Mouse (Mus musculus) embryo, embryonic 10.5 days (tissue): ENCODE results near the gene Npm1.
A peak's percentile ranks its signal among the peaks of the same experiment; 100 is the strongest.

Experiments used
- DNase-seq: peaks from one replicate; pipeline ENCODE4 v3.0.0-alpha.2; 2015; ENCODE audit warnings: low spot score

Npm1 gene

DNA sequence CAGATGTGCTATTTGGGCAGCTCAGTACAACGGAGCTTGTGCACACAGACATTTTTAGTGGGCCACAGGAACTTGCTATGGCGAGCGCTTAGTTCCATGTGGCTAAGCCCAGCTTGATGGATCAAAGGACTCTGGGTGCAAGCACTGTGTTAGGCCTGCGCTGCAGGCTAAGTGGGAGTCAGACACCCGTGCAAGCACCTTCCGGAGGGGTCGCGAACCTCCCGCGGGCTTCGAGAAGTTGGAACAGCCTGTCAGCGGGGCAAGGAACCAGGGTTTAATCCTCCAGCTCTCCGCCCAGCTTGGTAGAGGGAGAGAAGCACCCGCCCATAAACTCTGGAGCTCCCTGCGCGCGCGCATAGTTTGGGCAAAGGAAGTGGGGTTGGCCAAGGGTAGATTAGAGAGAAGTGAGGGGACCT lies 17.7 kb upstream of the Npm1 start:
- peak; percentile 61 for DNase-seq

DNA sequence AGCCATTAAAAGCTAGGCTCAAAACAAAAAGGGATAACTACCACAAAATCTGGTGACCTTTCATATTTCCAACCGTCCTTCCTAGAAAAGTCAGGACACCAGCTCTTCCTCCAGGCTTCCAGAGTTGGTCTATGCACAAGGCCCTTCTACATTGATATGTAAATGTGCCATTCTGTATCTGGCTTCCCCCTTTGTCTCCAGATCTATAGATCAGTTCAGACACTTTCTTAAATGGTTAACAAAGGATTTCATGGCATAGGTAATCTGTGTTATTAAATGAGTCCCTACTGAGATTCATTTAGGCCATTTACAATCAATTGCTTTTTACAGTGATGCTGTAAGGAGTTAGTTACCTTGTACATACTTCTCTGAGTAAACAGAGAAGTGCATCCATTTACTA lies 16.8 kb upstream of the Npm1 start:
- DNase-seq = no peak

DNA sequence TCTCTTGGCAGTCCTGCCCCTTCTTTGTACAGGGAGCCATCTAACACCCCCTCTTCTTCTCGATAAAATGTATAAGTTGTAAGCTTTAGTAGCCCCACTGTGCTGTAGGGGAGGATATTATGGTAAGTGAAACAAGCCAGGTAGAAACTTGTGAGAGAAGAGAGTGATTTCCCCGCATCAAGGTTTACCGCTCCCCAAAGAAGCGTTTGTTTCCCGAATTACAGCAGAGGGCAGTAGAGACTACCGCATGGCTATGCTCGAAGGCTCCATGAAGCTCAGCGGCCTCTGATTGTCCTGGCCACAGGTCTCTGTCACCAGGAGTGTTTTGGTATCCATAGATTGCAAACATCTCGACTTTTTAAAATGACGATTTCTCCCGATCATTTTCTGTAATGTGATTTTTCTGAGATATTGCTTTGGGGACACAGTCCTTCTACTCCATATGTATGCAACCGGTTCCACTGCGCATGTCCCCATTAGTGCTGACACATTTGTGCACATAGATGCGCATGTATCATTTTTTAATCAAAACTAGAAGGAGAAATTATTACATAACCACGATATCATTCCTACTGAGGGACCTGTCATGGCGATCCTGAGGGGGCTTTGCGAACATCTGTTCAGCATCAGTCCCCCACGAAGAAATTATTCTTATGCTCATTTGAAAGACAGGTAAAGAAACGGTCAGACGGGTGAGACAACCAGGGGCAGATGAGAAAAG lies 13.7 kb upstream of the Npm1 start:
- DNase-seq = peak; percentile 84

DNA sequence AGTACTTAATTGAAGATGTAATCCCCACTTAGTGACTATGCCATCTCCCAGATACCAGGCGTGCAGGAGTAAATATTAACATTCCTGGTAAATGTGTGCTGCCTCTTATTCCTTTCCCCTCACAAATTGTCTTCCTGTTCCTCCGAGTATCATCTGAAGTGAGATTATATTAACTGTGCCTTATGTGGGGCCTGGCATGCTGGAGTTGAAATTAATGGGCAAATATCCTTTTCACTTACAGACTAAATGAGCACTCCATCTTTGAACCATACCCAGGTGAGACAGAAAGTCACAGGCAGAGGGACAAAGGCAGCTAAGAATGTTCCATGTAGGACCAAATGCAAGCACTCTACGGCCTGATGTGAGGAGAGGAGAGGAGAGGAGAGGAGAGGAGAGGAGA lies 12.8 kb upstream of the Npm1 start:
- no peak for DNase-seq

DNA sequence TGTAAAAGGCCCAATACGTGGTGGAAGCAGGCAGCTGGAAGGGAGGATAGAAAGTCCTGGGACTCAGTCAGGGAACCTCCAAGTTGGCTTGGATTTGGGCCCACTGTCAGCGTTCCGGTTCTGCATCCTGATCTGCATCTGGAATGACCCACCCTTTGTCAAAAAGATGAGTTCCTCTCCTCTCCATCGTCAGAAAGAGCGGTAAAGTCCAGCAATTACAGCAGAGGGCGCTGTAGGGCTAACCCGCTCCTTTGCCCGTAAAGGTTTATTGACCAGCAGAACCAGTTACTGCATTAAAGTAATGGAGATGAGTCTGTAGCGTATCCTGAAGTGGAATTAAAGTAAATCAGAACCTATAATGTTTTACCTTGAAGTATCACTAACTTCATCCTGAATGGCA lies 7.5 kb upstream of the Npm1 start:
- peak; percentile 79 for DNase-seq

DNA sequence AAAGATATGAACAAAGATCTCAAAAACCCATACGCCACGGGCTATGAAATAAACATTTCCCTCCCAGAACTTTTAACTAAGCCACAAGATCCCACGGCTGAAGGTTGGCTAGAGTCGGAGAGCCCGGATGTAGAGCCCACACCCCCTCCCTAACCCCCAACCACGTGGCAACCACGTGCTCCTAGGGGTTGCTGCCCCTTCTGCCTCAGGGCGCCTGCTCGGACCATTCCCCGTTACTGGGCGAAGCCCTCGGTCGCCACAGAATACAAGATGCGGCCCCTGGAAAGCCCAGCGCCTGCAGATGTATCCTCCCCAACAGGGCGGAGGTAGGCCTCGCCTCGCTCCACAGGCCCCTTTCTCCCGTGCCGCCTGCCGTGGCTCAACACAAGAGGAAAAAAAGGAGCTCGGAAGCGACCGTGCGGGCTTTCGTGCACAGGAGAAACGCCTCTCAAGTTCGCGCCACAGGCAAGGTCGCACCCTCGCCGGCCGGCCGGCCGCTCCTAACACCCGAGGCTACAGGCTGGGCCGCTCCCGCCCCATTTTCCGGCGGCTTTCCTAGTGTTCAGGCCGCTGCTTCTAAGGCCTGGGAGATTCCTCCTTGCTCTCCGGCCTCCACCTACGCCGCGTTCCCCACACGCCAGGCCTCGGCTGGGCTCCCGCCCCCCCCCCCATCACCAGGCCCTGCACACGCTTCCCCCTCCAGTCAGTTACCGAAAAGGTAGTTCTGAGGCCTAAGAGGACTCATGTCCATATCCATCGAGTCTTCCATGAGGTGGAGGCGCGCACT lies 602 bp downstream of the Npm1 start:
- peak; percentile 88 for DNase-seq

DNA sequence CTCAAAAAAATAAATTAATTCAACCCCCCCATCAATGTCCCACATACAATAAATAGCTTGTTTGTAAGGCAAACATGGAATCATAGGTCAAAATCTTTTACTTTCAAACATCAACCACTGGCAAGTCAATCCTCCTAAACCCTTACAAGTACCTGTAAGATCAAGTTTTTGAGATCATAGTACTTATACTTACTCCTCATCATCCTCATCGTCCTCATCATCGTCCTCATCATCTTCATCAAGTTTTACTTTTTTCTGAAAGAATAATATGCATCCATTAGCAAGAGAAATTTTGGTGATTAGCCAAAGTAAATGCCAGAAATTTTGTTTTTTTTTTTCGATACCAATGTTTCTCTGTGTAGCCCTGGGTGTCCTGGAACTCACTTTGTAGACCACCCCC lies 3.3 kb downstream of the Npm1 start:
- no peak for DNase-seq

DNA sequence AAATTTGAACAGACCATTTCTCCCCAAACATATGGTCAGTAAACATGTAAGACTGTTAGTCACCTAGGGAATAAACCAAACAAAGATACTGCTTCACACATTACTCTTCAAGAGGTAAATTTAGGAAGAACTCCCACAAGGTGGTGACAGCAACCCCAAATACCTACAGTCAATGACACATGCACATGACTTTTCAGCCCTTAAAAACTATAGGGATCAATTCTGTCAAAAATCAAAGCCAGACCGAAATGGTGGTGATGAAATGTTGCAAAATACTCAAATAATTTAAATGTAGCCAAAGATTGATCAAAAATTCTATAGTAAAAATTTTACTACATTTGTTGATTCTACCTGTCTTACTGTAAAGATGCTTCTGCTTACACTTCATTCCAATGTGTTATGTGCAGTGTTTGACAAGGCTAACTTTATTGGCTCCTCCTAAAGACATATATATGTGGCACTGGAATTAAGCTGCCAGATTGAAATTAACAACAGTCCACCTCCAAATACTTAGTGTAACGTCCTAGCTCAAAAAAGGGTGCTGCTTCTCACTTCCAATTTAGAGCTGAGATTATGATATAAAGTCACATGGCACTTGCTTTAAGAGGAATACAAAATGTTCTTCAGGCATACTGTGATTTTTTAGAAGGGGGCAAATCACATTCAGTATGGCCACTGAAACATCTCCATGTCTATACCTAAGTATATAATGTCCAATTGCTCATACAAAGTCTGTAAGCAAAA lies 5.4 kb downstream of the Npm1 start:
- no peak for DNase-seq

DNA sequence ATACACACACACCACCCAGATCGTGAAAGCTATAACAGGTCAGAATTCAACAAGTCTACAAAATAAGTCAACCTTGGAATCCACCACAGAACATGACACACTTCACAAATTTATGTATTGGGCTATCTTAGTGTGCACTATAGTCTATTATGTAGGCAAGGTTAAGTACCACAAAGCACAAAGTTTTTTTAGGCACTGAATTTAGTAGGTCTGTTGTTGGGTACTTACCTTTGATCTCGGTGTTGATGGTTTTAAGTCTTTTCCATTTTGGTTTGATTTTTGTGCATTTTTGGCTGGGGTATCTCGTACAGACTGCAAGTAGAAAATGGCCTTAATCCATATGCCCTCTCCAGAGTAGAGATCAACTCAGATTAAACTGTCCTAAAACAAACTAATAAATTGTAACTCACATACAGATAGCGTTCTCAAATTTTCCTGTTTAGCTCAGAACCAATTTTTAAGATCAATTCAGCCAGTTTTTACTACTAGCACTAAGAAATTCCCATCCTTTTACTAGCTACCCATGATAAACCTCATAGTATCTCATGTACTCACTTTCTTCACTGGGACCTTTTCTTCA lies 6.5 kb downstream of the Npm1 start:
- DNase-seq = no peak

DNA sequence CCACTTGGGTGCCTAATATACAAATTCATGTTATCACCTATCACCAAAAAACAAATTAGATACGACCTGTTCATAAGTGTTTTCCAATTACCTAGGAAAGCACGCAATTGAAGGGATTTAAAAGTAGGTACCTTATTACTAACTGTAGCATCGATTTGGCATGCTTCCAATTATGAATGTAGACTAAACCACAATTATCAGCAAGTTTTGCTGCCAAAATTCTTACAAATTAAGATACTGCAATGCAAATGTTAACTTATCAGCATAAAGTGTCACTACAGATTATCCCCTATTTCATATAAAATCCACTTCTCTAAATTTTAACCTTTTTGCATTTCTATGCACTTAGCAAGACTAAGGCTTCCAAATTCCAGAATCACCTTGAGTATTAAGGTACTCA lies 8.5 kb downstream of the Npm1 start:
- no peak for DNase-seq

DNA sequence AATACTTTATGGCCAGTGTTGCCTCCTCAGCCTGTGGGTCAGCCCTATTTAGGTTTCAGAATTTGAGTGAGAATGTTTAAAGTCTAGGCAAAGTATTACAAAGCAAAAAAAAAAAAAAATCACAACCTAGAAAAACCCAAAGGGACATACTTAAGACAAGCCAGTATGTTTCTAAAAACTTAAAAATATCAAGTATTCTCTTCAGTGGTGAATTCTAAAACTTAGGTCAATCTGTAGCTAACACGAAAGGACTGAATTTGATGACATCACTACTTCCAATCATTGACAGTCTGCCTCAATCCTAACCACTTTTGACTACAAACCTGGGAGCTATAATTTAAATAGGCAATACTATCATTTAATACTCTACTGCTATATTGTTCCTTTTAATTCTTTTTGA lies 10.0 kb downstream of the Npm1 start:
- DNase-seq = no peak

DNA sequence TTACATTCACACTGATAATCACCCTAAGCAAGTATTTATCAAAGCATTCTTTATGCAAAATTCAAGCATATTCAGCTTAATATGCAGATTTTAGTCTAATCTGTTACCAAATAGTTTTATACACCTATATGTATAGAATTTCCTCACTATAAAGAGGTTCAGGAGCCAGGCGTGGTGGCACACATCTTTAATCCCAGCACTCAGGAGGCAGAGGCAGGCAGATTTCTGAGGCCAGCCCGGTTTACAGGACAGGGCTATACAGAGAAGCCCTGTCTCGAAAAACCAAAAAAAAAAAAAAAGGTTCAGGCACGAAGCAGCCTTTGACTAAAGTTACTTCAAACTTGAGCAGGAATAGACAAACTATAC lies 11.2 kb downstream of the Npm1 start:
- DNase-seq = no peak

DNA sequence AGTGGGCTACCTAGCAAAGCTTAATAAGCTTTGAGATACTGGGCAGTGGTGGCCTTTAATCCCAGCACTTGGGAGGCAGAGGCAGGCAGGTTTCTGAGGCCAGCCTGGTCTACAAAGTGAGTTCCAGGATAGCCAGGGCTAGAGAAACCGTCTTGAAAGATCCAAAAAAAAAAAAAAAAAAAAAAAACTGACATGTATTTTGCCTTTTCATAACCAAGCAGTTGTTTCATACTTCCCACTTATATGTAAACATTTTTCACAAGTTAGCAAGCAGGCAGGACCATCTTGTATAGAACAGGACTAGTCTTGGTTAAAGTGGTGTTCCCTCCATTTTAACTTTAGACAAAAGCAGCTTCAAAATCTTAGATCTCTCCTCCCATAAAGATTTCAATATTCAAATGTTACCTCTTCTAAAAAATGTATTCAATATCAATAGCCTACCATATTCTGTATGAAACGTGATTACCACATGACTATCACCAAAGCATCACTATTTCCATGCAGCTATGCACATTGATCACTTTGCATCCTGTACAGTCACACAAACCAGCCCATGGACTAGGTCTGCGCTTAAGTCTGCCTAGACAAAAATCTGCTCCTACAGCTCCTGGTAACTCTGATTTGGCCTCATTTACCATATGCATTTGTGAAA lies 11.8 kb downstream of the Npm1 start:
- DNase-seq = no peak

DNA sequence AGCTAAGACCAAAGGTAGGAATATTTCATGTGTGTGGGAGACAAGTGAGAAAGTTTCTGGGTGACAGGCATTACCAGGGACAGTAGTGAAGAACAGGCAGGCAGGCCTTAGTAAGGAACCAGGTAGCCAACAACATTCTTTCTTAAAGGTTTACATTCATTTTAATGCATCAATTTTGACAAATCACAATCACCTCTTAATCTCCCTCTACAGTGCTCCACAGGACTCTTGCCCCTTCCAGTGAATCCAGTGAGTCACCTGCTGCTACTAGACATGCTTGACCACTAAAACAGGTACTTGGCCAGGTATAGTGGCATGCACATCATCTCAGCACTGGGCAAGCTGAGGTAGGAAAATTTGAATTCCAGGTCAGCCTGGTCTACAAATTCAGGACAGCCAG lies 12.6 kb downstream of the Npm1 start:
- no peak for DNase-seq

DNA sequence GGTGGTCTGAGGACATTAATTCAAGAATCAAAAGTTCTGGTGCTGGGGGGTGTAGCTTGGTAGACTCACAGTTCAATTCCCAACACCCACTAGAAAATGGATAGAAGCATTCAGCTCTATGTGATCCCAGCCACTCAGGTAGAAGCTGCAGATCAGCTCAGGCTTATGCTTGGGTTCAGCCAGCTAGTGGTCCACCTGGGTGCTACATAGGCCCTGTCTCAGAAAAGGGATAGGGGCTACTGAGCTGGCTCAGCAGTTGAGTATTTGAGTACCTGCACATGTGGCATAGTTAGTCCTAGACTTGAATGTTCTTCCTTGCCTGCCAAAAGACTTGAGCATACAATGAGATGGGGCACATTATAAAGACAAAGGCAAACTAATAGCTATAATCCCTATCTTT lies 13.6 kb downstream of the Npm1 start:
- no peak for DNase-seq

DNA sequence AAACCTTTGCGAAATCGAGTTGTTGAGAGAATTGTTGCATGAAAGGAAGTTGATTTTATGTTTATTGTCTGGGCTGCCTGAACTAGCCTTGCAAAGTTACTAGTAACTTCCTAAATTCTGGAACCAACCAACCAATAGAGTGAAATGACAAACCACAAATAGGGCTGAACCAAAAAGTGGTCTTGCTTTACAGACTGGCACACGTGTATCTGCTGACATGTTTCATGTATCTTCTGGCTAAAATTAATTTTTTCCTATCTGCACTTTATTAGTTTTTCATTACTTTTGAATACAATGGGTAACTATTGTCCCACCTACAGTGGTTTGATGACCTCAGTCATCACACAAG lies 13.9 kb downstream of the Npm1 start:
- DNase-seq = no peak

DNA sequence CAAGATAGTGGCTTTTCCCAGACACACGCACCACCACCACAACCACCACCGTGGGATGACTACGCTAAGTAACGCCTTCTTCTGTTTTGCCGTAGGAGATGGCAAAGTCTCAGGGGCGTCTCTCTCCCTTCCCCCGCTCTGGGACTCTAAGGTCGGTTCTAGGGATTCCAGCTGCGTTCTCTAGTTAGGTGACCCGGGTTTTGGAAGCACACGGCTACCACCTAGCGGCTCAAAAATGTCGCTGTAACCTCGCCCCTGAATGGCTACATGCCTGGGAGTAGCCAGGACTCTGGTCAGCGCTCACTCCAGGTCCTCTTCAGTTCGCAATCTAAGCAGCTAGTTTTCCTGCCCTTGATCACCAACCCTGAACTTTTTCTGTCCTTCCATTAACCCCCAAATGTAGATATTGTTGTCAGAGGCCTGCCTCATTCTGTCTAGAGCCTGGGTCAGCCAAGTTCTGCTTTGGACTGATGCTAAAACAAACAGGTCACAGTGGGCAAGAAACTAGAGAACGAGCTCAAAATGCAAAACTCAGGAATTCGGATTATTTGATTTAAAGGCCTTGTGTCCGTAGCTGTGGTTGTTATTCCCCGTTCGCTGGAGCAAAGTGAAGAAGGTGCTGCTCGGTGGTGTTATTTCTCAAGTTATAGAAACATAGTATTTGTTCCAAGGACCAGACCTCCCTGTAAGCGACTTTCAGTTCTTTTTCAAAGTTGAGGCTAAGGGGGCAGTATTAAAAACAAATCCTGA lies 14.5 kb downstream of the Npm1 start:
- DNase-seq = peak; percentile 97

DNA sequence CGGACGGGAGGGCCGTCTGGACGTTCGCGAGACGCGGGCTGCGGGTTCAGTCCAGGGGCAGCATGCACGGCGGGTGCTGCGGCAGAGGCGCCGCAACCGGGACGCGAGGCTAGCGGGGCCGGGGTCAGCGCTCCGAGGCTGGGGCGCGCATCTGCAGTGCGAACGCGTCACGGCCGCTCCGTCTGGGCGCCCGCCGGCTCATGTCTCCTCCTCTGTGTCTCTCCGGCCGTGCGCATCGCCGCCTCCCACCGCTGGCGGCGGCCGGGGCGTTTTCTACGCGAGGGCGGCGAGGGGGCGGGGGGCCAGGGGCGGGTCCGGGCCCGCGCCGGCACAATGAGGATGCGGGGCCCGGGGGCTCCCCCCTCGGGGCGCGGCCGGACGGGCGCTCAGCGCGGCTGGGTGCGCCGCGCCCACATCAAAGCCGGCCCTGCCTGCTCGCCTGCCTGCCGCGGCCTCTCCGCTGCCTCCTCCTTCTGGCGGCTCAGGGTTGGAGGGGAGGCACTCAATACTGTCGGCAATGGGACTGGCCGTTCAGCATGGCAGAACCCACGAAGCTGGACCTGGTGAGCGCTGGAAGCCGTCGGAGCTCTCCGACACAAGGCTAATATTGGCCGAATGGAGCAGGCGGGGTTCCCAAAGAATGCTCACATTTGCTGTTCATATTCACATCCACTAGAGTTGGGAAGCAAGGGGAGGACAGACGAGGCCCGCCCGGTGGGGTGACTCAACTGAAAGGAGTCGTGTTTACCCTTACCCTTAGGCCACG lies 15.3 kb downstream of the Npm1 start:
- DNase-seq = peak; percentile 75

DNA sequence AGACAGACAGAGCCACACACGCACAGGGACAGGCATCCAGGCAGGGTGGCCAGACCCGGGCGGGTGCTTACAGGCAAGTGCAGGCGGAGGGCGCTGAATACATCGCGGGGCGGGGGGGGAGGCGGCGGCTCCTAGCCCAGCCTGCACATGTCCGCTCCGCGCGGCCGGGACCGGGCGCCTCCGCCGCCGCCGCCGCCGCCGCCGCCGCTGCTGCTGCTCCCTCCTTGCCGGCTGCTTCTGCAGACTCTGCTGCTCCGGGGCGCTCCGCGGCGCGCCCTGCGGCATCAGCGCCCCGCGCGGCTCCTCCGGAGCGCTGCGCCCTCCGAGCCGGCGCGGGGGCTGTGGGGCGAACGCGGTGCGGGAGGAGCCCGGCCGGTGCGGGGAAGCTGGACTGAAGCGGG lies 15.8 kb downstream of the Npm1 start, which contains the start of gene Fgf18:
Fgf18 (minus strand) TSS at position 230 of the 401 bp plus-strand sequence.
- DNase-seq = peak; percentile 49

DNA sequence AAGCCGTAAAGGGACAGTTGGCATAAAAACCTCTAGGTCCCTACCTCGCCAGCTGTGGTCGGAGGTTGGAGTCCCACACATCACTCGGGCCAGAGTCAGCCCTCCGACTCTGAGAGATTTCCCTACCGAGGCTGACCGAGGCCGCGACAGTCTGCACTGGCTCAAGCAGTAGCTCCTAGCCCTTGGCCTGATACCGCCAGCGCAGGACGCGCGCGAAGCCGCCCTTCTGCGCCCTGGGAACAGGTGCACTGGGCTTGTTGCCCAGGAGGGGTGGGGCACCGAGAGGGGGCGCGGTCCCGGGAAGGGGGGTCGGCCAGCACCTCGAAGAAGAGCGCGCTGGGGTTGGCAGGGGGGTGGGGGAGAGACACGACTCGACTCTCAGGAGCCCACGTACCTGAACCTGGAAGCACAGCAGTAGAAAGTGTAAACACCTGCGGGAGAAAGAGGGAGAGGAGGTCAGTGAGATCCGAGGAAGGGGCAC lies 16.3 kb downstream of the Npm1 start:
- DNase-seq = no peak

DNA sequence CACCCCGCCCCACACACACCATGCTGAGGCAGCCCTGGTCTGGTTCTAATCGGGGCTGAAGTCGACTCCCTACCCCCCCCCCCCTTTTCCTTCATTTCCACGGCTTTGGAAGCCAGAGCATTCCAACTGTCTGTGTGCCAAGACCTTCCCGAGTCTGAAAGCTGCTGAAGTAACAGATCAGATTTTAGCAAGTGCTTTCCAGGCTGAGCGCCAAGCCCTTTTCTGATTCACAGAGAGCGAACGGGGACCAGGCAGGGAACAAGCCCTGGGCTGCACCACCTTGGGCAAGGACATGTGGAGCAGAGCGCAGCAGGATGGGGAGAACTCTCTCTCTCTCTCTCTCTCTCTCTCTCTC lies 16.9 kb downstream of the Npm1 start:
- no peak for DNase-seq
